Mouse (Mus musculus): ENCODE data around the gene Cnksr3.

DNA sequence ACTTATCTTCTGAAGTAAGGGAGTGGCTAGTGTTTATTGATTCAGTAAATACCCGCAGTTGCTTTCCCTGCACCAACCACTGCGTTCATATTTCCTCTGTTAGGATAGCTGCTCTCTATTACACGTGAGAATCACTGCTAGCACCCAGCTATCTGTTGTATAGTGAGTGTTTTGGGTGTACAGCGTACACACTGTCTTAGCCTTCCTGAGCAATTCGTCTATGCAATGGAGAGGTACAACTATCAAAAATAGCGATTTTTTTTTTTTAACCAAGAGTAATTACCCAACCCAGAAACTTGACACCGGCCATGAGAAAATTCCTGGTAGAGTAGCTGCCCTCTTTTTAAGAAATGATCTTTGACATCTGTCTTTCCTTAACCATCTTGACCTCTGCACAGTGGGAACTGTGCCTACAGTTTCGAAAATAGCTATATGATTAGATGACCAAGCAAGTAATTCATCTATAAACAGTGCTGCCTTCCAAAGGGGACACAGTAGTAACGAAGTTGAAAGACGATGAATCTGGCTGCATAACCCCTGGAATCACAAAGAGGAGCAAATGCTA is 1.1 kb upstream of the Cnksr3 start:
- TF ChIP-seq CTCF (conservative IDR thresholded peaks at IDR 0.05; ENCODE audit: low read length) (no peak), POU5F1 (IDR thresholded peaks at IDR 0.05; ENCODE audit: borderline replicate concordance, low read length) (no peak)
